Mouse (Mus musculus) myocyte (in vitro differentiated cells): Measurements from ENCODE around the gene Actn1. TPM values are rescaled to one million over a fixed set of nuclear protein-coding genes. Genes with fewer than 3 reads are reported as not detected.

Experiments used
- H3K27me3 ChIP-seq: one replicate; pipeline ENCODE4 v1.6.1; 2011; ENCODE audit not compliant: control insufficient read depth, insufficient read depth, insufficient read length
- H3K36me3 ChIP-seq: one replicate; pipeline ENCODE4 v1.6.1; 2011; ENCODE audit not compliant: control insufficient read depth, insufficient read depth
- H3K4me2 ChIP-seq: one replicate; pipeline ENCODE4 v1.6.1; 2011; ENCODE audit warnings: low read depth, control low read depth
- H3K4me3 ChIP-seq: one replicate; pipeline ENCODE4 v1.5.1; 2011; ENCODE audit warnings: mild to moderate bottlenecking, control low read depth, moderate library complexity
- H3K79me2 ChIP-seq: one replicate; pipeline ENCODE4 v1.6.1; 2011; ENCODE audit not compliant: control insufficient read depth, insufficient read depth
- H3ac ChIP-seq: one replicate; pipeline ENCODE4 v1.6.1; 2011; ENCODE audit not compliant: control insufficient read depth, insufficient read length
- CEBPB ChIP-seq: IDR thresholded peaks from 2 replicates; pipeline ENCODE4 v1.6.1; 2011; ENCODE audit warnings: mild to moderate bottlenecking, moderate library complexity; ENCODE audit not compliant: poor library complexity, insufficient read depth, severe bottlenecking
- E2F4 ChIP-seq: IDR thresholded peaks from one replicate; pipeline ENCODE4 v1.6.1; 2011; ENCODE audit warnings: mild to moderate bottlenecking, control low read depth, moderate library complexity; ENCODE audit not compliant: insufficient read depth
- MAX ChIP-seq: IDR thresholded peaks from one replicate; pipeline ENCODE4 v1.6.1; 2011; ENCODE audit warnings: low read depth, mild to moderate bottlenecking, control low read depth
- MYOD1 ChIP-seq, 3 experiments: IDR thresholded peaks; one replicate each; pipeline ENCODE4 v1.6.1; 2011; ENCODE audit warnings: control low read depth in 2 of 3, low read depth in 2 of 3, mild to moderate bottlenecking in 2 of 3, moderate library complexity in 1 of 3; ENCODE audit not compliant: insufficient read length in 2 of 3, control insufficient read depth in 1 of 3
- MYOG ChIP-seq, 3 experiments: IDR thresholded peaks; one replicate each; pipeline ENCODE4 v1.6.1; 2011; ENCODE audit warnings: control low read depth in 2 of 3, low read depth in 2 of 3, mild to moderate bottlenecking in 2 of 3; ENCODE audit not compliant: insufficient read length in 2 of 3, control insufficient read depth in 1 of 3, insufficient read depth in 1 of 3
- POLR2A ChIP-seq: IDR thresholded peaks from one replicate; pipeline ENCODE4 v1.6.1; 2011; ENCODE audit warnings: low read depth, mild to moderate bottlenecking, control low read depth, moderate library complexity; ENCODE audit not compliant: insufficient read length
- POLR2AphosphoS2 ChIP-seq: IDR thresholded peaks from one replicate; pipeline ENCODE4 v1.6.1; 2011; ENCODE audit warnings: low read depth, control low read depth; ENCODE audit not compliant: insufficient read length
- REST ChIP-seq: IDR thresholded peaks from one replicate; pipeline ENCODE4 v1.6.1; 2011; ENCODE audit warnings: mild to moderate bottlenecking, control low read depth, moderate library complexity; ENCODE audit not compliant: insufficient read depth, insufficient read length
- SRF ChIP-seq: IDR thresholded peaks from one replicate; pipeline ENCODE4 v1.6.1; 2011; ENCODE audit warnings: low read depth; ENCODE audit not compliant: control insufficient read depth, insufficient read length
- TCF12 ChIP-seq: IDR thresholded peaks from one replicate; pipeline ENCODE4 v1.6.1; 2011; ENCODE audit warnings: mild to moderate bottlenecking, control low read depth; ENCODE audit not compliant: poor library complexity, insufficient read depth, severe bottlenecking
- TCF3 ChIP-seq: IDR thresholded peaks from one replicate; pipeline ENCODE4 v1.6.1; 2011; ENCODE audit warnings: low read depth, control low read depth; ENCODE audit not compliant: insufficient read length
- USF1 ChIP-seq: IDR thresholded peaks from one replicate; pipeline ENCODE4 v1.6.1; 2011; ENCODE audit warnings: low read depth, mild to moderate bottlenecking, control low read depth, moderate library complexity
- polyA plus RNA-seq: library from polyadenylated mRNA; unstranded; fragments of >200 nt; fragmentation: generic; extraction: Trizol; gene quantifications from one replicate; pipeline ENCODE4 v1.2.1, GENCODE M21; 2012; ENCODE audit warnings: missing spikeins

Actn1 gene
- polyA plus RNA-seq, 1 experiment = 166 TPM

GRCm38 (mm10) chr12:80127191-80127762 lies 132.9 kb downstream of the Actn1 start:
- no peaks in the 10 kb centered on the region for H3K27me3 ChIP-seq

GRCm38 (mm10) chr12:80125316-80125715 lies 134.9 kb downstream of the Actn1 start:
- Histone ChIP-seq H3K36me3 (no peaks in the 10 kb centered on the region), H3K4me3 (no peak overlapping the region), H3K79me2 (no peaks in the 10 kb centered on the region), H3K4me2 (no peak overlapping the region), H3K27me3 (no peaks in the 10 kb centered on the region), H3ac (no peak overlapping the region)
- TF ChIP-seq E2F4 (no peak), MYOG (IDR thresholded peaks at IDR 0.05; ENCODE audit: control insufficient read depth in 1 of 3, insufficient read depth in 1 of 3, insufficient read length in 2 of 3, low read depth in 2 of 3) (no peak), REST (no peak), TCF12 (no peak), CEBPB (no peak), MYOD1 (IDR thresholded peaks at IDR 0.05; ENCODE audit: control insufficient read depth in 1 of 3, insufficient read length in 2 of 3, low read depth in 2 of 3) (no peak)

More at GRCm38 (mm10) chr12:80127191-80127762, 132.9 kb downstream of the Actn1 start:
- no peaks in the 10 kb centered on the region for H3K36me3 ChIP-seq
- H3K79me2 ChIP-seq = no peaks in the 10 kb centered on the region
- no peak overlapping the region for H3K4me2 ChIP-seq
- H3K4me3 ChIP-seq = no peak overlapping the region
- H3ac ChIP-seq = no peak overlapping the region
- TF ChIP-seq TCF12 (no peak), POLR2A (no peak), USF1 (no peak), E2F4 (no peak), CEBPB (no peak), MYOG (IDR thresholded peaks at IDR 0.05; ENCODE audit: control insufficient read depth in 1 of 3, insufficient read depth in 1 of 3, insufficient read length in 2 of 3, low read depth in 2 of 3) (no peak), MAX (no peak), REST (no peak), POLR2AphosphoS2 (no peak), MYOD1 (IDR thresholded peaks at IDR 0.05; ENCODE audit: control insufficient read depth in 1 of 3, insufficient read length in 2 of 3, low read depth in 2 of 3) (no peak), TCF3 (no peak)

GRCm38 (mm10) chr12:80124756-80125155 lies 135.4 kb downstream of the Actn1 start:
- H3K27me3 ChIP-seq = no peaks in the 10 kb centered on the region
- H3K36me3 ChIP-seq = no peaks in the 10 kb centered on the region
- no peaks in the 10 kb centered on the region for H3K79me2 ChIP-seq
- H3K4me2 ChIP-seq = peak overlapping the region; percentile 67
- no peak overlapping the region for H3ac ChIP-seq
- H3K4me3 ChIP-seq = no peak overlapping the region
- TF ChIP-seq CEBPB (no peak), POLR2AphosphoS2 (no peak), REST (no peak), POLR2A (no peak), MAX (no peak), MYOG (IDR thresholded peaks at IDR 0.05; ENCODE audit: control insufficient read depth in 1 of 3, insufficient read depth in 1 of 3, insufficient read length in 2 of 3, low read depth in 2 of 3) (peak in 1 of 3 experiments; percentile 23), SRF (no peak), TCF12 (no peak), TCF3 (no peak), USF1 (no peak), E2F4 (no peak), MYOD1 (IDR thresholded peaks at IDR 0.05; ENCODE audit: control insufficient read depth in 1 of 3, insufficient read length in 2 of 3, low read depth in 2 of 3) (peak in 1 of 3 experiments; percentile 32)

- no peak overlapping the region for H3ac ChIP-seq
Observed at GRCm38 (mm10) chr12:80124211-80124610, 136.0 kb downstream of the Actn1 start.

More at GRCm38 (mm10) chr12:80124211-80124610, 136.0 kb downstream of the Actn1 start:
- Histone ChIP-seq H3K27me3 (no peaks in the 10 kb centered on the region), H3K4me2 (peak overlapping the region; percentile 67), H3K36me3 (no peaks in the 10 kb centered on the region), H3K4me3 (no peak overlapping the region), H3K79me2 (no peaks in the 10 kb centered on the region)
- TF ChIP-seq TCF12 = peak; percentile 83
- TF ChIP-seq SRF = no peak
- TF ChIP-seq CEBPB = no peak
- no peak for TF ChIP-seq E2F4
- peak; percentile 82 for TF ChIP-seq TCF3
- TF ChIP-seq USF1 = no peak
- peak; percentile 87 to 98 (median 91) for TF ChIP-seq MYOG (IDR thresholded peaks at IDR 0.05; ENCODE audit: control insufficient read depth in 1 of 3, insufficient read depth in 1 of 3, insufficient read length in 2 of 3, low read depth in 2 of 3)
- TF ChIP-seq REST = no peak
- peak in 2 of 3 experiments; percentile 92 to 98 for TF ChIP-seq MYOD1 (IDR thresholded peaks at IDR 0.05; ENCODE audit: control insufficient read depth in 1 of 3, insufficient read length in 2 of 3, low read depth in 2 of 3)
- peak; percentile 40 for TF ChIP-seq POLR2A
- TF ChIP-seq POLR2AphosphoS2 = no peak
